Mouse (Mus musculus) midbrain, postnatal 0 days (tissue): ENCODE data around the gene Gm26920. TPM values are rescaled to one million over a fixed set of nuclear protein-coding genes. Genes with fewer than 3 reads are reported as not detected.

Experiments used
- ATAC-seq: fragments of 200-750 bp; cut with Nextera tagmentation; 2 replicates; pipeline ENCODE4 v1.8.0; 2017; ENCODE audit warnings: moderate number of reproducible peaks, mild to moderate bottlenecking, moderate TSS enrichment, moderate library complexity; ENCODE audit not compliant: low FRiP score
- DNase-seq: peaks from one replicate; pipeline ENCODE4 v3.0.0-alpha.2; 2015; ENCODE audit warnings: low spot score
- H3K27ac ChIP-seq: fragments of 300-500 bp; sonication (generic); 2 replicates; pipeline ENCODE4 v1.5.1; 2014; ENCODE audit warnings: low read depth, mild to moderate bottlenecking, low read length, mixed read lengths
- H3K27me3 ChIP-seq: fragments of 300-500 bp; sonication (generic); 2 replicates; pipeline ENCODE4 v1.6.1; 2014; ENCODE audit warnings: low read length, control low read depth, mixed read lengths; ENCODE audit not compliant: insufficient read depth
- H3K36me3 ChIP-seq: fragments of 300-500 bp; sonication (generic); 2 replicates; pipeline ENCODE4 v1.6.1; 2014; ENCODE audit warnings: low read length, control low read depth, mixed read lengths; ENCODE audit not compliant: insufficient read depth
- H3K4me1 ChIP-seq: fragments of 300-500 bp; sonication (generic); 2 replicates; pipeline ENCODE4 v1.6.1; 2014; ENCODE audit warnings: mild to moderate bottlenecking, control low read depth, antibody characterized with exemption, low read length, mixed read lengths; ENCODE audit not compliant: insufficient read depth
- H3K4me2 ChIP-seq: fragments of 300-500 bp; sonication (generic); 2 replicates; pipeline ENCODE4 v1.6.1; 2014; ENCODE audit warnings: low read depth, mild to moderate bottlenecking, low read length, mixed read lengths; ENCODE audit not compliant: poor library complexity, severe bottlenecking
- H3K4me3 ChIP-seq: fragments of 300-500 bp; sonication (generic); 2 replicates; pipeline ENCODE4 v1.5.1; 2014; ENCODE audit warnings: low read depth, mild to moderate bottlenecking, low read length, moderate library complexity
- H3K9ac ChIP-seq: fragments of 300-500 bp; sonication (generic); replicated peaks from 2 replicates; pipeline ENCODE4 v1.6.1; 2014; ENCODE audit warnings: mild to moderate bottlenecking, low read length, moderate library complexity, mixed read lengths; ENCODE audit not compliant: poor library complexity, severe bottlenecking
- H3K9me3 ChIP-seq: fragments of 300-500 bp; sonication (generic); 2 replicates; pipeline ENCODE4 v1.6.1; 2016; ENCODE audit warnings: low read length, control low read depth
- CTCF ChIP-seq: IDR thresholded peaks from 2 replicates; pipeline ENCODE4 v1.5.1; 2016; ENCODE audit warnings: antibody characterized with exemption, mild to moderate bottlenecking
- WGBS: fragments of 180-500 bp; shearing (Covaris S2); extraction: QIAGEN DNeasy Blood & Tissue Kit; methylation state at CpG from one replicate; pipeline ENCODE4 v1.1.7; 2014; 5-methylcytosine and 5-hydroxymethylcytosine counted together
- polyA plus RNA-seq: library from polyadenylated mRNA; unstranded; fragments of >200 nt; fragmentation: Nextera tagmentation; extraction: Ambion mirVana; gene quantifications from 2 replicates; pipeline ENCODE4 v1.2.1, GENCODE M21; 2015
- total RNA-seq: library from RNA; depleted of rRNA; stranded (reverse); fragments of >200 nt; gene quantifications from 2 replicates; pipeline ENCODE4 v1.2.3, GENCODE M21; 2014

Gene Gm26920
- total and polyA plus RNA-seq, 2 experiments from 2014 or later: 0.63 TPM; not detected in 1

- H3K27ac ChIP-seq: no peak overlapping the region
- H3K4me1 ChIP-seq: no peaks in the 10 kb centered on the region
- 92% methylated on average over 3 of the region's 3 CpGs for WGBS
- H3K9ac ChIP-seq: no peak overlapping the region
- no peak for ATAC-seq
- no peaks in the 10 kb centered on the region for H3K9me3 ChIP-seq
- TF ChIP-seq CTCF: no peak
- H3K36me3 ChIP-seq: peaks cover 13% of the 10 kb centered on the region; the same call in 1 of the 2 replicates
- H3K27me3 ChIP-seq: no peaks in the 10 kb centered on the region
- no peak for DNase-seq
- no peak overlapping the region for H3K4me3 ChIP-seq
- H3K4me2 ChIP-seq: no peak overlapping the region
These were observed 61.6 kb downstream of the Gm26920 start for GRCm38 (mm10) chr7:30028572-30028971.

- H3K4me1 ChIP-seq: no peaks in the 10 kb centered on the region
- H3K27me3 ChIP-seq: no peaks in the 10 kb centered on the region
- H3K4me2 ChIP-seq: no peak overlapping the region
- peaks cover 25% of the 10 kb centered on the region for H3K36me3 ChIP-seq
- no peak overlapping the region for H3K9ac ChIP-seq
- TF ChIP-seq CTCF: no peak
- ATAC-seq (no peak), DNase-seq (no peak)
- H3K4me3 ChIP-seq: no peak overlapping the region
- 76% methylated on average over 4 of the region's 4 CpGs for WGBS
- no peaks in the 10 kb centered on the region for H3K9me3 ChIP-seq
- no peak overlapping the region for H3K27ac ChIP-seq
These were observed 62.9 kb downstream of the Gm26920 start for GRCm38 (mm10) chr7:30027331-30027730.

DNA sequence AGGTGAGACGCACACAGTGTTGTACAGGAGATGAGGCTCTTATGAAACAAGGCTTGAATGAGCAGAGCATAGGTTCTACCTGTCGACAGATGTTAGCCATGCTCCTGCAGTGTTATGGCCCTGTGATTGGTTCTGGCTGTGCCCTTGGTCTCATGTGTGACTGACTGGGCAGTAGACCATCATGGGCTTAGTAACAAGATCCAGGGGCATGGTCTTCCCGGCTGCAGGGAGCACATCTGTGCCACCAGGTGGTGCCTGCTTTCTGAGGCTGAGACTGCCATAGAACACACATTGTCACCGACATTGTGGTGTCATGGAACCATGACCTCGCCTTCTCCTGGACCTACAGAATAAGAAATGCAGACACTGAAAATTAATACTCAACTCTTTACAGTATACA, 64.9 kb downstream of the Gm26920 start:
- Histone ChIP-seq H3K27ac (no peak overlapping the region), H3K4me1 (no peaks in the 10 kb centered on the region), H3K4me2 (no peak overlapping the region), H3K9ac (no peak overlapping the region), H3K9me3 (no peaks in the 10 kb centered on the region), H3K27me3 (no peaks in the 10 kb centered on the region), H3K4me3 (no peak overlapping the region), H3K36me3 (peaks cover 32% of the 10 kb centered on the region)
- WGBS: 82% methylated on average over 5 of the region's 5 CpGs
- peak; percentile 23; the same call in 1 of the 2 replicates for TF ChIP-seq CTCF
- DNase-seq (no peak), ATAC-seq (no peak)

- WGBS: 83% methylated on average over 8 of the region's 8 CpGs
- DNase-seq: no peak
- H3K27me3 ChIP-seq: no peaks in the 10 kb centered on the region
- no peak overlapping the region for H3K4me2 ChIP-seq
- no peak overlapping the region for H3K4me3 ChIP-seq
- H3K27ac ChIP-seq: no peak overlapping the region
- no peak overlapping the region for H3K9ac ChIP-seq
- H3K36me3 ChIP-seq: peaks cover 39% of the 10 kb centered on the region
- H3K4me1 ChIP-seq: no peaks in the 10 kb centered on the region
- H3K9me3 ChIP-seq: no peaks in the 10 kb centered on the region
- ATAC-seq: no peak
- no peak for TF ChIP-seq CTCF
These were observed 66.4 kb downstream of the Gm26920 start for GRCm38 (mm10) chr7:30023800-30024199.

GRCm38 (mm10) chr7:30023324-30023723, 66.9 kb downstream of the Gm26920 start:
- TF ChIP-seq CTCF: no peak
- Histone ChIP-seq H3K9me3 (no peaks in the 10 kb centered on the region), H3K4me1 (no peaks in the 10 kb centered on the region), H3K4me3 (no peak overlapping the region), H3K27ac (no peak overlapping the region), H3K9ac (no peak overlapping the region), H3K36me3 (peaks cover 43% of the 10 kb centered on the region), H3K4me2 (no peak overlapping the region), H3K27me3 (no peaks in the 10 kb centered on the region)
- 96% methylated on average over 9 of the region's 9 CpGs for WGBS
- no peak for DNase-seq
- no peak for ATAC-seq

DNA sequence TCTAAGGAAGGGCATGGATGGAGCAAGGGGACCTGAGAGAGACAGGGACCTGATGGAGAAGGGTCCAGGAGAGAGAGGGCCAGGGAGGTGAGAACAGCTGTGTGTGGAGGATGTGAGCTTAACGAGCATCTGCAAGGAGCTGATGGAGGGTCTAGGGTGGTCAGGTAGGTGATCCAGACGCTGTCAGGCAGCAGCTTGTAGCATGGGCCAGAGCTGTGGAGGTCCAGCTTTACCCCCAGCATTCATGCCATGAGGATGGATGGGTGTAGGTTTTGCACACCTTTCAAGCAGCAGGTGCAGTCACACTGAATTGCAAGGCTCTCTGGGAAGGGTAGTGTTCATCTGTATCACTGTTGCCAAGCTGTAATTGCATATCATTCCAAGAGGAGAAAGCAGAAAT, 70.7 kb downstream of the Gm26920 start:
- no peak for TF ChIP-seq CTCF
- no peaks in the 10 kb centered on the region for H3K9me3 ChIP-seq
- DNase-seq (no peak), ATAC-seq (no peak)
- no peak overlapping the region for H3K9ac ChIP-seq
- H3K4me3 ChIP-seq: no peak overlapping the region
- no peaks in the 10 kb centered on the region for H3K4me1 ChIP-seq
- peaks cover 61% of the 10 kb centered on the region for H3K36me3 ChIP-seq
- no peak overlapping the region for H3K27ac ChIP-seq
- H3K4me2 ChIP-seq: no peak overlapping the region
- no peaks in the 10 kb centered on the region for H3K27me3 ChIP-seq
- 96% methylated on average over 2 of the region's 2 CpGs for WGBS
